Comparison of ENCODE assay signal across 16 mouse cellular contexts in the genomic region with DNA sequence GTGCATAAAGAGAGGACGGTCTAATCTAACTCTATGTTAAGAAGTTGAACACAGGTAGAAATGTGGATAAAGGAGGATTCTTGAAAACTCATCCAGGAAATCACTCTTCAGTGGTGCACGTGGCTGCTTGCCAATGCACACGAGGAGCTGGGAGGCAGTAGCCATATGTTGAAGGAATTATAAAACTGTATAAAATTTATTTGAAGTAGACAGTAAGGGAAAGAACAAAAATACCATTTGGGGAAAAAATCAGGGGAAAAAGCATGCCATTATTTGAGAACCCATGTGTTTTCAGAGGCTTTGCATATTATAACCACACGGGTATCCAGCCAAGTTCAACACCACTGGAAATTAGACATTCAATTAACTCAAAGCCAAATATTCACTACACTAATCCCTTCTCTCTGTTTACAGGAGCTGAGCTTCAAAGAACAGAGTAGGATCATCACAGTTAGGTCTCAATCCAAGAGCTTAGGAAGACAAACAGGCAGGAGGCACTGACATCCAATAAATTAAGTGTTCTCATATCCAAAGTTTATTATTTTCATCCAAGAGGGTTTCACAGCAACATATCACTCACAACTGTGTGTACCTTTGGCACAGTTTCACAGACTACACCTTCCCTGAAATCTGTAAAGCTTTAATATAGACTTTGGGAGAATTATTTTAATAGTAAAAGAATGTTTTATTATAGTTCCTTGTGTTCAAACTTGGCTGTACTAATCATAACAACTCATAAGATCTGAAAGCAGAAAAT. TPM values are rescaled to one million over a fixed set of nuclear protein-coding genes. Genes with fewer than 3 reads are reported as not detected.
DNase-seq lines count a peak whose midpoint lies in the region; ATAC-seq lines count a peak whose summit lies in the region.
"Had no signal": no experiment of that assay in that cellular context is flagged by ENCODE, and none has a peak within 500 bp of the region (broad histone marks: within the 10 kb centered on the region; RNA-seq: fewer than 3 reads in every experiment).

No protein-coding gene starts in this region.

- no peak overlapping the region for H3K27ac ChIP-seq in embryonic facial prominence, embryonic 14.5 days (replicated peaks; ENCODE audit: low read depth, low read length)
- H3K27ac ChIP-seq in embryonic facial prominence, embryonic 10.5 days (replicated peaks): no peak overlapping the region
- peak overlapping the region; percentile 0; the same call in 1 of the 2 replicates for H3K27ac ChIP-seq in limb, embryonic 13.5 days
- H3K27ac ChIP-seq in limb, embryonic 10.5 days: no peak overlapping the region
- 0 out of 2 replicates have a peak overlapping the region, but pooled peaks have one; percentile 17 for H3K27ac ChIP-seq in stomach, embryonic 16.5 days (ENCODE audit: low read length)
- H3K27ac ChIP-seq: embryonic facial prominence, embryonic 15.5 days; heart, embryonic 10.5 days; intestine, embryonic 15.5 days had no signal

- H3K4me1 ChIP-seq in embryonic facial prominence, embryonic 14.5 days (ENCODE audit: control insufficient read depth, insufficient read depth, low read length): peaks cover 9% of the 10 kb centered on the region; the same call in 1 of the 2 replicates
- H3K4me1 ChIP-seq in embryonic facial prominence, embryonic 10.5 days: no peaks in the 10 kb centered on the region
- H3K4me1 ChIP-seq in limb, embryonic 13.5 days: 0 out of 2 replicates have a peak, but pooled peaks cover 3% of the 10 kb centered on the region
- no peaks in the 10 kb centered on the region for H3K4me1 ChIP-seq in limb, embryonic 10.5 days
- no peaks in the 10 kb centered on the region for H3K4me1 ChIP-seq in stomach, embryonic 16.5 days (ENCODE audit: control insufficient read depth, insufficient read depth, low read length)
- H3K4me1 ChIP-seq: embryonic facial prominence, embryonic 15.5 days; heart, embryonic 10.5 days; intestine, embryonic 15.5 days had no signal

- no peaks in the 10 kb centered on the region for H3K27me3 ChIP-seq in embryonic facial prominence, embryonic 14.5 days (replicated peaks; ENCODE audit: control insufficient read depth, insufficient read depth, low read length)
- no peaks in the 10 kb centered on the region for H3K27me3 ChIP-seq in embryonic facial prominence, embryonic 10.5 days (replicated peaks; ENCODE audit: low read depth, poor library complexity, severe bottlenecking)
- no peaks in the 10 kb centered on the region for H3K27me3 ChIP-seq in limb, embryonic 13.5 days
- H3K27me3 ChIP-seq in limb, embryonic 10.5 days (ENCODE audit: low read depth, poor library complexity, severe bottlenecking): no peaks in the 10 kb centered on the region
- H3K27me3 ChIP-seq in stomach, embryonic 16.5 days (ENCODE audit: control insufficient read depth, insufficient read depth, low read length): no peaks in the 10 kb centered on the region
- H3K27me3 ChIP-seq: embryonic facial prominence, embryonic 15.5 days; intestine, embryonic 15.5 days had no signal

- intact Hi-C loops in left cerebral cortex, postnatal 36 days (cut with DNase I): no loop called here

- H3K9ac ChIP-seq in embryonic facial prominence, embryonic 14.5 days (ENCODE audit: low read depth, low read length): no peak overlapping the region
- H3K9ac ChIP-seq in limb, embryonic 13.5 days: no peak overlapping the region
- H3K9ac ChIP-seq in stomach, embryonic 16.5 days (ENCODE audit: low read length): no peak overlapping the region
- H3K9ac ChIP-seq: embryonic facial prominence, embryonic 15.5 days; intestine, embryonic 15.5 days; liver, postnatal 0 days had no signal

- H3K4me2 ChIP-seq in embryonic facial prominence, embryonic 14.5 days (ENCODE audit: low read depth, low read length): no peak overlapping the region
- H3K4me2 ChIP-seq in limb, embryonic 13.5 days (replicated peaks): no peak overlapping the region
- no peak overlapping the region for H3K4me2 ChIP-seq in stomach, embryonic 16.5 days (ENCODE audit: low read depth, low read length)
- H3K4me2 ChIP-seq: embryonic facial prominence, embryonic 15.5 days; intestine, embryonic 15.5 days had no signal

- H3K4me3 ChIP-seq in embryonic facial prominence, embryonic 14.5 days (ENCODE audit: low read depth, low read length): no peak overlapping the region
- H3K4me3 ChIP-seq in embryonic facial prominence, embryonic 10.5 days: no peak overlapping the region
- H3K4me3 ChIP-seq in limb, embryonic 13.5 days: no peak overlapping the region
- H3K4me3 ChIP-seq in limb, embryonic 10.5 days: no peak overlapping the region
- no peak overlapping the region for H3K4me3 ChIP-seq in stomach, embryonic 16.5 days (replicated peaks; ENCODE audit: low read length)
- H3K4me3 ChIP-seq: embryonic facial prominence, embryonic 15.5 days; heart, embryonic 10.5 days; intestine, embryonic 15.5 days had no signal

- no peaks in the 10 kb centered on the region for H3K36me3 ChIP-seq in embryonic facial prominence, embryonic 14.5 days (ENCODE audit: control insufficient read depth, insufficient read depth, low read length)
- H3K36me3 ChIP-seq in embryonic facial prominence, embryonic 10.5 days (replicated peaks): no peaks in the 10 kb centered on the region
- no peaks in the 10 kb centered on the region for H3K36me3 ChIP-seq in limb, embryonic 13.5 days
- H3K36me3 ChIP-seq in limb, embryonic 10.5 days: no peaks in the 10 kb centered on the region
- no peaks in the 10 kb centered on the region for H3K36me3 ChIP-seq in stomach, embryonic 16.5 days (ENCODE audit: control insufficient read depth, insufficient read depth, low read length)
- H3K36me3 ChIP-seq: embryonic facial prominence, embryonic 15.5 days; G1E; intestine, embryonic 15.5 days had no signal

- ATAC-seq in embryonic facial prominence, embryonic 14.5 days (ENCODE audit: low read depth): no peak
- no peak for ATAC-seq in limb, embryonic 13.5 days (ENCODE audit: low FRiP score, low read depth)
- ATAC-seq in stomach, embryonic 16.5 days (ENCODE audit: insufficient read depth, low FRiP score): peak; percentile 86
- ATAC-seq: intestine, embryonic 15.5 days; liver, postnatal 0 days had no signal

- WGBS in embryonic facial prominence, embryonic 14.5 days: 40% methylated on average over 4 of the region's 4 CpGs
- WGBS in embryonic facial prominence, embryonic 10.5 days: 84% methylated on average over 4 of the region's 4 CpGs
- WGBS in limb, embryonic 13.5 days: 47% methylated on average over 4 of the region's 4 CpGs
- 85% methylated on average over 4 of the region's 4 CpGs for WGBS in limb, embryonic 10.5 days
- WGBS in stomach, embryonic 16.5 days: 38% methylated on average over 4 of the region's 4 CpGs

- 0 out of 2 replicates have a peak, but pooled peaks cover 4% of the 10 kb centered on the region for H3K9me3 ChIP-seq in embryonic facial prominence, embryonic 14.5 days (ENCODE audit: control insufficient read depth, low read length)
- no peaks in the 10 kb centered on the region for H3K9me3 ChIP-seq in embryonic facial prominence, embryonic 10.5 days
- peaks cover 5% of the 10 kb centered on the region; the same call in 1 of the 2 replicates for H3K9me3 ChIP-seq in limb, embryonic 13.5 days
- no peaks in the 10 kb centered on the region for H3K9me3 ChIP-seq in limb, embryonic 10.5 days (replicated peaks)
- no peaks in the 10 kb centered on the region for H3K9me3 ChIP-seq in stomach, embryonic 16.5 days (replicated peaks; ENCODE audit: control insufficient read depth, low read length)
- H3K9me3 ChIP-seq: embryonic facial prominence, embryonic 15.5 days; G1E; intestine, embryonic 15.5 days had no signal

- DNase-seq in embryonic facial prominence, embryonic 14.5 days (ENCODE audit: low spot score): peak; percentile 38
- no peak for DNase-seq in embryonic facial prominence, embryonic 10.5 days (ENCODE audit: low spot score)
- no peak for DNase-seq in limb, embryonic 10.5 days (ENCODE audit: low spot score)
- peak; percentile 35 to 40 for DNase-seq in left cerebral cortex, postnatal 36 days (ENCODE audit: low spot score in 2 of 2)
- no peak for DNase-seq in gastrocnemius, postnatal 25 days
- DNase-seq in spleen, adult 12 weeks (ENCODE audit: low spot score): no peak
- DNase-seq: B cell, adult 2 months; kidney, postnatal 36 days; liver, postnatal 0 days; thymus, adult 2 months had no signal

RNA-seq across cellular contexts. Expression of a gene that starts 48.9 kb away (rescaled TPM):
- polyA plus RNA-seq in embryonic facial prominence, embryonic 14.5 days (2014; fragmentation: Nextera tagmentation; extraction: Ambion mirVana): 6.7 and 8.2 TPM in 2 replicates
- 0.98 and 1.6 TPM in 2 replicates for polyA plus RNA-seq in embryonic facial prominence, embryonic 10.5 days (2016; fragmentation: Nextera tagmentation; extraction: Ambion mirVana)
- 3.8 and 4.5 TPM in 2 replicates for polyA plus RNA-seq in limb, embryonic 13.5 days (2015; fragmentation: Nextera tagmentation; extraction: Ambion mirVana)
- polyA plus RNA-seq in limb, embryonic 10.5 days (2016; fragmentation: Nextera tagmentation; extraction: Ambion mirVana): 0.31 and 0.56 TPM in 2 replicates
- total RNA-seq in left cerebral cortex, postnatal 36 days (2021): under 1 TPM; 0.34 to 0.67 TPM
- 0.51 and 2.5 TPM in 2 replicates for polyA plus RNA-seq in stomach, embryonic 16.5 days (2015; fragmentation: Nextera tagmentation; extraction: Ambion mirVana)
- 100 to 1,000 TPM; 220 to 254 TPM for total RNA-seq in gastrocnemius, postnatal 25 days (2021)
- polyA plus RNA-seq: G1E had no signal

Comparison
In these comparisons a context has a peak if more than half of its experiments do, and no peak if none do; other contexts are left out.
1. DNase-seq: peak in embryonic facial prominence, embryonic 14.5 days (single experiment) and left cerebral cortex, postnatal 36 days (2 of 2); none in embryonic facial prominence, embryonic 10.5 days (single experiment), limb, embryonic 10.5 days (single experiment), gastrocnemius, postnatal 25 days (single experiment) and spleen, adult 12 weeks (single experiment).
2. H3K27ac ChIP-seq: peak in limb, embryonic 13.5 days (single experiment) and stomach, embryonic 16.5 days (single experiment); none in embryonic facial prominence, embryonic 14.5 days (single experiment), embryonic facial prominence, embryonic 10.5 days (single experiment) and limb, embryonic 10.5 days (single experiment).